ENCODE assay signal across 15 mouse cellular contexts in genomic region chr11:115616371-115616770, GRCm38 (mm10).
"Had no signal": no experiment of that assay in that cellular context is flagged by ENCODE, and none has a peak within 500 bp of the region (broad histone marks: within the 10 kb centered on the region; RNA-seq: fewer than 3 reads in every experiment).

No protein-coding gene starts in this region.

- H3K4me3 ChIP-seq: limb, embryonic 12.5 days; liver, embryonic 15.5 days; midbrain, embryonic 10.5 days; myocyte; neural tube, embryonic 15.5 days had no signal

- H3K9me3 ChIP-seq: limb, embryonic 12.5 days; liver, embryonic 15.5 days; midbrain, embryonic 10.5 days; neural tube, embryonic 15.5 days had no signal

- ATAC-seq: intestine, postnatal 0 days had no signal

- DNase-seq: layer of hippocampus, adult 9-11 months; lung, embryonic 14.5 days; lung, postnatal 10 days; lung, postnatal 4 days; midbrain, embryonic 14.5 days; right cerebral cortex, adult 18-20 months; right cerebral cortex, postnatal 25 days; thymus, postnatal 36 days had no signal

- H3K27ac ChIP-seq: limb, embryonic 12.5 days; liver, embryonic 15.5 days; midbrain, embryonic 10.5 days; neural tube, embryonic 15.5 days had no signal

- H3K4me2 ChIP-seq: limb, embryonic 12.5 days; liver, embryonic 11.5 days; liver, embryonic 15.5 days; lung, embryonic 14.5 days; neural tube, embryonic 15.5 days had no signal

- H3K27me3 ChIP-seq: limb, embryonic 12.5 days; liver, embryonic 15.5 days had no signal

- H3K9ac ChIP-seq: limb, embryonic 12.5 days; liver, embryonic 15.5 days; lung, embryonic 14.5 days; neural tube, embryonic 15.5 days had no signal
